Mouse (Mus musculus) liver, postnatal 0 days (tissue): Measurements from ENCODE around the gene Olfr1496.

Experiments used
- CTCF ChIP-seq: sonication (generic); IDR thresholded peaks from 2 replicates; pipeline ENCODE4 v1.5.1; 2016; ENCODE audit warnings: antibody characterized with exemption, low read depth
- EP300 ChIP-seq: IDR thresholded peaks from 2 replicates; pipeline ENCODE4 v1.6.1; 2016; ENCODE audit warnings: antibody characterized with exemption, low read depth, mild to moderate bottlenecking

DNA sequence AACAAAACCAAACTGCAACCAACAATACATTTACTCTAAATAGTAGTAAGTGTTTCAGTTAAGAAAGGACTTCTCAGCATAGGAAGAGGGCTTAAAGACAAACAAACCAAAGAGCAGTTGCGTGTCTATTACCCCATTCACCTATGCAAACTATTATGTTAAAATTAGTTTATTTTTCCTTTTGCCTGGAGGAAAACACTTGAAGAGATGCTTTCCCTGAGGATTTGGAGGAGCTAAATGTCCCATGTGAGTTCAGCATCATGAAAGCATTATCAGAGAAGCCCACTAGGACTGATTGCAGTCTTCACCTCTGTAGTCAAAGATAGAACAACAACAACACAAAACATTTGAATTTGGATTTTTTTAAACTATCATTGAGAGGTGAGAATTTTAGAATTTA lies at the start of gene Olfr1496:
- TF ChIP-seq CTCF (no peak), EP300 (no peak)
